Mouse (Mus musculus): ENCODE measurements around the gene Card19.

GRCm38 (mm10) chr13:49195651-49196050 is 20.2 kb downstream of the Card19 start:
- no peak for TF ChIP-seq CHD2 (IDR thresholded peaks at IDR 0.05; ENCODE audit: low read depth, low read length)
- TF ChIP-seq ZNF384 (IDR thresholded peaks at IDR 0.05; ENCODE audit: low read depth, low read length), result no peak

All from ES-E14 (cell line).